Mouse (Mus musculus): Measurements from ENCODE around the gene Tmem106c. TPM values are rescaled to one million over a fixed set of nuclear protein-coding genes. Genes with fewer than 3 reads are reported as not detected.
A peak's percentile ranks its signal among the peaks of the same experiment; 100 is the strongest.

Gene Tmem106c
- polyA plus RNA-seq (2015; fragmentation: Nextera tagmentation; extraction: Ambion mirVana), result 52.5 and 57.2 TPM in 2 replicates

DNA sequence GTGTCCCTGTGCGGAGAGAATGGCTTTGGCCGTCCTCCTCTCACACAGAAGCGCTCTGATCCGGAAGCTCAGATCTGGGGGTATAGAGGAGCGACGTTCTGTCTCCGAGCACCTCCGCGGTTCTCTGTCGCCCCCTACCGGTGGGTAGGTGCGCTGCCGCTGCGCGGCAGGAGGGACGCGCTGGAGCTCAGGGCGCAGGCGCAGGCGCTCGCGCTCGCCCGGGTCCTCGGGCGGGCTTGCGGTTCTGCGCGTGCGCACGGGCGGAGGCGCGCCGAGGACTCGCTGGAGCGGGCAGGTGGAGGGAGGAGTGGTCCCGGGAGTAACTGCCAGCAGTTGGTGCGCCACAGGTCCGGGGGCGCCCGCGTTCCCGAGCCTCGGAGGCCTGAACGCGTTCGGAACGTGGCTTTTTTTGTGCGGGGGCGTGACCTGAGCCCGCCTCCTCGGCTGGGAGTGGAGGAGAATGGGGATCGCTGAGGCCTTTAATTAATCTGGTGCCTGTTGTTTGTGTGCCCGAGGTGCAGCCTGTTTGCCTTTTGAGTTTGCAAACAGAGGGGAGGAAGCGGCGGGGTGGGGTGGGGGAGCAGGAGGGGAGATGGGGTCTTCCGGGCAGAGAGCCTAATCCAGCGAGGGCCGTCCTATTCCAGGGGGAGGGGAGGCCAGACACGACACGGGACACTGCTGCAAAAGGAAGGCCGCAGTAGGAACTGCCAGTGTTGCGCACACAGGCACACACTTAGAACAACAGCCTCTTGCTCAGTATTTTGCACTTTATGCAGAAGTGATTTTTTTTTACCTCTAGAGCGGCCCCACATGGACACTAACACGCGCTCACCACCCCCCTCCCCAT lies at the start of gene Tmem106c:
TSS of gene Tmem106c (plus strand) at position 212 of the 847 bp plus-strand sequence.
- ATAC-seq, result peak; percentile 92
- peak within 1 kb of the TSS; percentile 62 for H3K4me3 ChIP-seq (ENCODE audit: low read depth, low read length)

GRCm38 (mm10) chr15:97914331-97914747 lies 49.7 kb upstream of the Tmem106c start:
- Histone ChIP-seq H3K27me3 (ENCODE audit: control insufficient read depth, insufficient read depth, low read depth, low read length) (no peaks in the 10 kb centered on the region), H3K4me1 (ENCODE audit: control insufficient read depth, insufficient read depth, low read length) (peaks cover 3% of the 10 kb centered on the region; the same call in 1 of the 2 replicates), H3K9me3 (replicated peaks; ENCODE audit: control insufficient read depth, low read length, poor library complexity, severe bottlenecking) (no peaks in the 10 kb centered on the region), H3K4me3 (ENCODE audit: low read depth, low read length) (no peak overlapping the region), H3K4me2 (ENCODE audit: low read length) (no peak overlapping the region), H3K36me3 (ENCODE audit: control insufficient read depth, insufficient read depth, low read length) (no peaks in the 10 kb centered on the region), H3K27ac (ENCODE audit: low read length) (no peak overlapping the region), H3K9ac (ENCODE audit: low read depth, low read length) (no peak overlapping the region)
- no peak for ATAC-seq
- 10% methylated on average over 9 of the region's 9 CpGs for WGBS

More for the DNA sequence above, at the start of gene Tmem106c:
- peak within 1 kb of the TSS; percentile 77 for H3K9ac ChIP-seq (ENCODE audit: low read depth, low read length)
- H3K27ac ChIP-seq (ENCODE audit: low read length), result peak within 1 kb of the TSS; percentile 83
- 0% methylated on average over 67 of the region's 67 CpGs for WGBS
- no peaks in the 10 kb centered on the region for H3K27me3 ChIP-seq (ENCODE audit: control insufficient read depth, insufficient read depth, low read depth, low read length)
- H3K4me1 ChIP-seq (ENCODE audit: control insufficient read depth, insufficient read depth, low read length), result peaks cover 14% of the 10 kb centered on the region
- H3K36me3 ChIP-seq (ENCODE audit: control insufficient read depth, insufficient read depth, low read length), result no peaks in the 10 kb centered on the region
- H3K9me3 ChIP-seq (replicated peaks; ENCODE audit: control insufficient read depth, low read length, poor library complexity, severe bottlenecking), result no peaks in the 10 kb centered on the region
- H3K4me2 ChIP-seq (ENCODE audit: low read length), result peak within 1 kb of the TSS; percentile 78

DNA sequence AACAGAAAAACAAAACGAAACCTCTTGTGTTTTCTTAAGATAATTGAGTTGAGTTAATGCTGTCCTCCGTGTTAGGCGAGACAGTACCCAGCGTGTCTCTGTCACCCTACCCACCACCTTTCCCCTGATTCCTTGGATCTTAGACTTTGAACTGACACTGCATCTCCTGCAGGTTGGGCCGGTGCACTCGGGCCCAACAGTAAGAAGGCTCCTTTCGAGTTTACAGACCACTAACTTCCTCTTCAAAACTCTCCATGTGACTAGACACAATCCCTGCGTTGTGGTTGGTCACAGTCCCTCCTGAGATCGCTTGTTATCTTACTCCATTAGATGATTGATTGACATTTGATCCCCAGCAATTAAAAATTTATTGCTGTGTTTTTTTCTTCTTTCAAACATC lies 46.0 kb upstream of the Tmem106c start:
- Histone ChIP-seq H3K4me1 (ENCODE audit: control insufficient read depth, insufficient read depth, low read length) (peaks cover 3% of the 10 kb centered on the region; the same call in 1 of the 2 replicates), H3K9me3 (replicated peaks; ENCODE audit: control insufficient read depth, low read length, poor library complexity, severe bottlenecking) (no peaks in the 10 kb centered on the region), H3K4me2 (ENCODE audit: low read length) (no peak overlapping the region), H3K27ac (ENCODE audit: low read length) (no peak overlapping the region), H3K4me3 (ENCODE audit: low read depth, low read length) (no peak overlapping the region), H3K27me3 (ENCODE audit: control insufficient read depth, insufficient read depth, low read depth, low read length) (no peaks in the 10 kb centered on the region), H3K9ac (ENCODE audit: low read depth, low read length) (no peak overlapping the region), H3K36me3 (ENCODE audit: control insufficient read depth, insufficient read depth, low read length) (no peaks in the 10 kb centered on the region)
- WGBS, result 87% methylated on average over 9 of the region's 9 CpGs
- ATAC-seq, result no peak

DNA sequence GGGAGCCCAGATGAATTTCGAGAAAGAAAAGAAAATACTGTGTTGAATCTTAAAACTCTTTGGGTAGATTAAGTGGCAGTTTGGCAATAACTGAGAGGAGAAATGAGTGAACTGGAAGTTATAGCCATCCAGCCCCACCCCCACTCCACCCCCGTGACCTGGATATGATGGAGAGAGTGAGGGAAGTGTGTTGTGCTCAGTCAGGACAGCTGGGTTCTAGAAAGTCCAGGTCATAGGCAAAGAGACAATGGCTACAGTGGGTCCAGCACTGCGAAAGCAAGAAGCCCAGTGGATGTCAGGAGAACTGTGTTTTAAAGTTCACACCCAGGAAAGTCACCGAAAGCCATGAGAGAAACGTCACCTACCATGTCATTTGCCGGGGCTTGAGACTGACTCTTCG lies 44.8 kb upstream of the Tmem106c start:
- Histone ChIP-seq H3K4me3 (ENCODE audit: low read depth, low read length) (no peak overlapping the region), H3K27me3 (ENCODE audit: control insufficient read depth, insufficient read depth, low read depth, low read length) (no peaks in the 10 kb centered on the region), H3K4me1 (ENCODE audit: control insufficient read depth, insufficient read depth, low read length) (peaks cover 2% of the 10 kb centered on the region; the same call in 1 of the 2 replicates), H3K9ac (ENCODE audit: low read depth, low read length) (no peak overlapping the region), H3K4me2 (ENCODE audit: low read length) (no peak overlapping the region), H3K9me3 (replicated peaks; ENCODE audit: control insufficient read depth, low read length, poor library complexity, severe bottlenecking) (no peaks in the 10 kb centered on the region), H3K27ac (ENCODE audit: low read length) (no peak overlapping the region), H3K36me3 (ENCODE audit: control insufficient read depth, insufficient read depth, low read length) (no peaks in the 10 kb centered on the region)
- ATAC-seq, result no peak
- WGBS, result 88% methylated on average over 7 of the region's 7 CpGs

DNA sequence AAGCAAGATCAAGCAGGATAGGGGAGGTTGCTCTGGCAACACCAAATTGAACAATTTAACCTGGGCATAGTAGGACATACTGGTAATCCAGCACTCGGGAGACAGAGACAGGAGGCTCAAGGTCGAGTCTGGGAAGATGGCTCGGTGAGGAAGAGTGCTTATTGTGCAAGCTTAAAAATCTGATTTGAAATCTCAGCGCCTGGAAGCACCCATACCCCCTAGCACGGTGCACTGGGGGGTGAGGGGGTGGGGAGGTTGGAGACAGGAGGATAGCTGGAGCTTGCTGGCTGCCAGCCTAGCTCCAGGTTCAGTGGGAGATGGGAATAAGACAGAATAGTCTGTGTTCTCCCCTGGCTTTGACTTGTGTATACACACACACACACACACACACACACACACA lies 43.7 kb upstream of the Tmem106c start:
- H3K4me1 ChIP-seq (ENCODE audit: control insufficient read depth, insufficient read depth, low read length), result no peaks in the 10 kb centered on the region
- no peak overlapping the region for H3K4me2 ChIP-seq (ENCODE audit: low read length)
- H3K36me3 ChIP-seq (ENCODE audit: control insufficient read depth, insufficient read depth, low read length), result no peaks in the 10 kb centered on the region
- H3K4me3 ChIP-seq (ENCODE audit: low read depth, low read length), result no peak overlapping the region
- H3K27ac ChIP-seq (ENCODE audit: low read length), result no peak overlapping the region
- no peak overlapping the region for H3K9ac ChIP-seq (ENCODE audit: low read depth, low read length)
- no peaks in the 10 kb centered on the region for H3K9me3 ChIP-seq (replicated peaks; ENCODE audit: control insufficient read depth, low read length, poor library complexity, severe bottlenecking)
- 66% methylated on average over 5 of the region's 5 CpGs for WGBS
- H3K27me3 ChIP-seq (ENCODE audit: control insufficient read depth, insufficient read depth, low read depth, low read length), result no peaks in the 10 kb centered on the region
- no peak for ATAC-seq

DNA sequence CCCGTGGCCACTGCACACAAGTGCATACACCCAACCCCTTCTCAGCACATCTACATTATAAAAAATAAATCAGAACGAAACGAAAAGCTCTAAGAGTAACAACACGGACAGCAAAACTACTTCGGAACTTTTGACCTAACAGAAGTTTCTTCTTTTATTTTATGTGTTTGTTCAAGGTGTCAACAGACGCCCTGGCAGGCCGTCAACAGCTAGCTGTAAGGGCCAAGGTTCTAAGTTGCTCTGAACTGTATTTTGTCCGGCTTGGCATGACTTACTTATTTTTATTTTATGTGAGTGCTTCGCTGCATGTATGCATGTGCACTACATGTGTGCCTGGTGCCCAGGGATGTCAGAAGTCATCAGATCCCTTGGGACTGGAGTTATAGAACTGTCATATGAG lies 42.2 kb upstream of the Tmem106c start:
- H3K27ac ChIP-seq (ENCODE audit: low read length), result no peak overlapping the region
- no peak overlapping the region for H3K4me2 ChIP-seq (ENCODE audit: low read length)
- WGBS, result 93% methylated on average over 9 of the region's 9 CpGs
- no peak overlapping the region for H3K4me3 ChIP-seq (ENCODE audit: low read depth, low read length)
- no peak for ATAC-seq
- H3K4me1 ChIP-seq (ENCODE audit: control insufficient read depth, insufficient read depth, low read length), result no peaks in the 10 kb centered on the region
- H3K9ac ChIP-seq (ENCODE audit: low read depth, low read length), result no peak overlapping the region
- no peaks in the 10 kb centered on the region for H3K9me3 ChIP-seq (replicated peaks; ENCODE audit: control insufficient read depth, low read length, poor library complexity, severe bottlenecking)
- no peaks in the 10 kb centered on the region for H3K36me3 ChIP-seq (ENCODE audit: control insufficient read depth, insufficient read depth, low read length)
- H3K27me3 ChIP-seq (ENCODE audit: control insufficient read depth, insufficient read depth, low read depth, low read length), result no peaks in the 10 kb centered on the region

DNA sequence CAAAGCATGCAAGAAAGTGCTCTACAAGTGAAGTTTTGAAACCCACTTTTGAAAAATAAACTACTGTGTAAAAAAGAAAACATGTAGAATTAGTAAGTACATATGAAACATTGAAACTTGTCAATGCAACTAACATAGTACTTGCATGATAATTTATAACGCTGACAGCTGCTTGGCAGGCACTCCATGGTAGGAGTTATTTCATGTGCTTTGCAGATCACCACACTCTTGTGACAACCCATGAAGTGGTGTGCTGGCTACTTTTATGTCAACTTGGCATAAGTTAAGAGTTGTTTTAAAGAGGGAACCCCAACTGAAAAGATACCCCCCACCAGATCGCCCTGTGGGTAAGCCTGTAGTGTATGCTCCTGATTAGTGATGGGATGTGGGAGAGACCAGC lies 41.6 kb upstream of the Tmem106c start:
- Histone ChIP-seq H3K4me3 (ENCODE audit: low read depth, low read length) (no peak overlapping the region), H3K4me1 (ENCODE audit: control insufficient read depth, insufficient read depth, low read length) (no peaks in the 10 kb centered on the region), H3K27me3 (ENCODE audit: control insufficient read depth, insufficient read depth, low read depth, low read length) (no peaks in the 10 kb centered on the region), H3K36me3 (ENCODE audit: control insufficient read depth, insufficient read depth, low read length) (no peaks in the 10 kb centered on the region), H3K27ac (ENCODE audit: low read length) (no peak overlapping the region), H3K9me3 (replicated peaks; ENCODE audit: control insufficient read depth, low read length, poor library complexity, severe bottlenecking) (no peaks in the 10 kb centered on the region), H3K9ac (ENCODE audit: low read depth, low read length) (no peak overlapping the region), H3K4me2 (ENCODE audit: low read length) (no peak overlapping the region)
- no peak for ATAC-seq
- WGBS, result 96% methylated on average over 2 of the region's 2 CpGs

DNA sequence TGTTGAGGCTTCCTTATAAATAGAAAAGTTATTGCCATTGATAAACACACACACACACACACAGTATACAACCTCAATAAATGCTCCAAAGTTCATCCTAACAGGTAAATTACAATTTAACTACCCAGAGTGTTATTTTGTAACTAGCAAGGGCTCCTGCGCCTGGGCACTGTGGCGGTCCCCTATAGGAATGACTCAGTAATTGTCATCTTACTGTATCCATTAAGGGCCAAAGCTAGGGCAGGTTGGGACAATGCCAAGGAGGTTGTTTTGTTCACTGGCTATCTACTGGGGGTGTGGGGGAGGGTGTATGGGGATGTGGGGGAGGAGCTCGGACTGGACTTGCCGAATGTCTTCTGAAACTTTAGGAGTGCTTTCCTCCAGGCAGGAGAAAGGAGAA lies 37.0 kb upstream of the Tmem106c start:
- Histone ChIP-seq H3K27ac (ENCODE audit: low read length) (no peak overlapping the region), H3K9ac (ENCODE audit: low read depth, low read length) (no peak overlapping the region), H3K4me2 (ENCODE audit: low read length) (no peak overlapping the region), H3K4me1 (ENCODE audit: control insufficient read depth, insufficient read depth, low read length) (no peaks in the 10 kb centered on the region), H3K4me3 (ENCODE audit: low read depth, low read length) (no peak overlapping the region), H3K9me3 (replicated peaks; ENCODE audit: control insufficient read depth, low read length, poor library complexity, severe bottlenecking) (no peaks in the 10 kb centered on the region), H3K27me3 (ENCODE audit: control insufficient read depth, insufficient read depth, low read depth, low read length) (no peaks in the 10 kb centered on the region), H3K36me3 (ENCODE audit: control insufficient read depth, insufficient read depth, low read length) (no peaks in the 10 kb centered on the region)
- no peak for ATAC-seq
- WGBS, result 68% methylated on average over 4 of the region's 4 CpGs

GRCm38 (mm10) chr15:97927821-97928220 lies 36.2 kb upstream of the Tmem106c start:
- H3K4me3 ChIP-seq (ENCODE audit: low read depth, low read length), result no peak overlapping the region
- H3K27me3 ChIP-seq (ENCODE audit: control insufficient read depth, insufficient read depth, low read depth, low read length), result no peaks in the 10 kb centered on the region
- no peaks in the 10 kb centered on the region for H3K4me1 ChIP-seq (ENCODE audit: control insufficient read depth, insufficient read depth, low read length)
- 88% methylated on average over 6 of the region's 6 CpGs for WGBS
- H3K4me2 ChIP-seq (ENCODE audit: low read length), result no peak overlapping the region
- H3K9me3 ChIP-seq (replicated peaks; ENCODE audit: control insufficient read depth, low read length, poor library complexity, severe bottlenecking), result no peaks in the 10 kb centered on the region
- H3K9ac ChIP-seq (ENCODE audit: low read depth, low read length), result no peak overlapping the region
- H3K36me3 ChIP-seq (ENCODE audit: control insufficient read depth, insufficient read depth, low read length), result no peaks in the 10 kb centered on the region
- no peak for ATAC-seq
- H3K27ac ChIP-seq (ENCODE audit: low read length), result no peak overlapping the region
